Mouse (Mus musculus) heart, postnatal 0 days (tissue): ENCODE measurements around the gene Gramd2. TPM values are rescaled to one million over a fixed set of nuclear protein-coding genes. Genes with fewer than 3 reads are reported as not detected.

ENCODE experiments used
- ATAC-seq: fragments of 200-750 bp; cut with Nextera tagmentation; 2 replicates; pipeline ENCODE4 v1.8.0; 2017; ENCODE audit warnings: low read depth, moderate number of reproducible peaks, moderate library complexity; ENCODE audit not compliant: insufficient read depth
- DNase-seq: peaks from one replicate; pipeline ENCODE4 v3.0.0-alpha.2; 2016; ENCODE audit warnings: low spot score
- H3K27ac ChIP-seq: fragments of 300-500 bp; sonication (generic); 2 replicates; pipeline ENCODE4 v1.5.1; 2014; ENCODE audit warnings: low read depth, mild to moderate bottlenecking
- H3K27me3 ChIP-seq: fragments of 300-500 bp; sonication (generic); 2 replicates; pipeline ENCODE4 v1.6.1; 2014; ENCODE audit warnings: low read length, mixed read lengths; ENCODE audit not compliant: control insufficient read depth, insufficient read depth
- H3K36me3 ChIP-seq: fragments of 300-500 bp; sonication (generic); replicated peaks from 2 replicates; pipeline ENCODE4 v1.6.1; 2014; ENCODE audit warnings: low read length, mixed read lengths; ENCODE audit not compliant: control insufficient read depth, insufficient read depth
- H3K4me1 ChIP-seq: fragments of 300-500 bp; sonication (generic); 2 replicates; pipeline ENCODE4 v1.6.1; 2014; ENCODE audit warnings: antibody characterized with exemption; ENCODE audit not compliant: control insufficient read depth, insufficient read depth
- H3K4me2 ChIP-seq: fragments of 300-500 bp; sonication (generic); 2 replicates; pipeline ENCODE4 v1.6.1; 2014; ENCODE audit warnings: low read depth, mild to moderate bottlenecking, low read length, moderate library complexity
- H3K4me3 ChIP-seq: fragments of 300-500 bp; sonication (generic); 2 replicates; pipeline ENCODE4 v1.5.1; 2014; ENCODE audit warnings: low read depth, low read length
- H3K9ac ChIP-seq: fragments of 300-500 bp; sonication (generic); replicated peaks from 2 replicates; pipeline ENCODE4 v1.6.1; 2014; ENCODE audit warnings: low read depth, low read length, mixed read lengths
- H3K9me3 ChIP-seq: fragments of 300-500 bp; sonication (generic); replicated peaks from 2 replicates; pipeline ENCODE4 v1.6.1; 2016; ENCODE audit warnings: low read length; ENCODE audit not compliant: control insufficient read depth
- CTCF ChIP-seq: IDR thresholded peaks from 2 replicates; pipeline ENCODE4 v1.5.1; 2016; ENCODE audit warnings: antibody characterized with exemption, control low read depth, low read depth
- EP300 ChIP-seq: IDR thresholded peaks from 2 replicates; pipeline ENCODE4 v1.6.1; 2016; ENCODE audit warnings: antibody characterized with exemption, low read depth
- WGBS: fragments of 180-500 bp; shearing (Covaris S2); extraction: QIAGEN DNeasy Blood & Tissue Kit; methylation state at CpG from one replicate; pipeline ENCODE4 v1.1.7; 2014; 5-methylcytosine and 5-hydroxymethylcytosine counted together
- polyA plus RNA-seq: library from polyadenylated mRNA; unstranded; fragments of >200 nt; fragmentation: Nextera tagmentation; extraction: Ambion mirVana; gene quantifications from 2 replicates; pipeline ENCODE4 v1.2.1, GENCODE M21; 2015
- total RNA-seq: library from RNA; depleted of rRNA; stranded (reverse); fragments of >200 nt; gene quantifications from 2 replicates; pipeline ENCODE4 v1.2.3, GENCODE M21; 2014; ENCODE audit warnings: low replicate concordance

The Gramd2 gene
- total and polyA plus RNA-seq, 2 experiments from 2014 or later = 0.16 TPM; not detected in 1

DNA sequence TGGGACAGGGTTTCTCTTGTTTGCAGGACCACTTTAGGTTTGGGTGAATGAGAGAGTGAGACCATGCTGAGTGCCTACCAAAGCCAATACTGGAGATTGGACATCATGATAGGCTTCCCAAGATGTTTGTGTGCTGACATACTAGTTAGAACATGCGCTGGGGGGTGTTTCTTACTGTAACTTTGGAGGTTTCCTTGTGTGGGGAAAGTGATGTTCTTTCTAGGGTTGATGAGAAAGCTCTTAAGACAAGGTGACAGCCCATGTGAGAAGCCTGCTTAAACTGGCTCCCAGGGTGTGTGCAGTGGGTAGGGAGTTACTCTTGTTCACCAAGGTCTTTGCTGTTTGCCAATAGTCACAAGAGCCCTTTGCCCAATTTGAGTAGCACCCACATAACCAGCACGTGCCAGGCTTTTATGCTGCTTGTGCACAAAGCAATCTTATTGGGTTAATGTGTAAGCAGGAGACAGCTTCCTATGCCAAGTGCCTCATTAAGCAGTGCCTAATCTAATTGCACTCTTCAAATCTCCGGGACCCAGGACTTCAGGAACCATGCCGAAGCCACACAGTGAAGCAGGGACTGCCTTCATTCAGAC, 15.2 kb upstream of the Gramd2 start:
- H3K9ac ChIP-seq = no peak overlapping the region
- peaks cover 56% of the 10 kb centered on the region for H3K4me1 ChIP-seq
- H3K36me3 ChIP-seq = peaks cover 51% of the 10 kb centered on the region
- TF ChIP-seq EP300 (no peak), CTCF (no peak)
- no peaks in the 10 kb centered on the region for H3K9me3 ChIP-seq
- ATAC-seq = no peak
- no peaks in the 10 kb centered on the region for H3K27me3 ChIP-seq
- no peak overlapping the region for H3K4me3 ChIP-seq
- WGBS = 51% methylated on average over 4 of the region's 4 CpGs
- H3K4me2 ChIP-seq = no peak overlapping the region
- H3K27ac ChIP-seq = peak overlapping the region; percentile 98
- no peak for DNase-seq

DNA sequence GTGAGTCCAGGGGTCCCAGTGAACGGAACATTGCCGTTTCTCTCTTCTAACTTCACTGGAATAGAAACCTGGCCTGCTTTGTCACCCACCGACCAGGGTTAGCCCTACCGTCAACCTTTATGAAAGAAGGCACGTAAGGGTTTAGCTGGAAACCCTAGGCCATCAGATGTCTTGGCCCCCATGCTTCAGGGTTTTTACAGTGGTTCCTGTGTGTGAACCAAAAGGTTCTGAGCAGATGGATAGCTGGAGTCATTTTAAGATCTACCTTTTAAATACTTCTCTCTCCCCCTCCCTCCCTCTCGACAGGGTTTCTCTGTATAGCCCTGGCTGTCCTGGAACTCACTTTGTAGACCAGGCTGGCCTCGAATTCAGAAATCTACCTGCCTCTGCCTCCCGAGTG, 13.9 kb upstream of the Gramd2 start:
- Histone ChIP-seq H3K4me1 (peaks cover 44% of the 10 kb centered on the region), H3K27me3 (no peaks in the 10 kb centered on the region), H3K27ac (peak overlapping the region; percentile 71), H3K9ac (no peak overlapping the region), H3K4me3 (no peak overlapping the region), H3K9me3 (no peaks in the 10 kb centered on the region), H3K4me2 (no peak overlapping the region), H3K36me3 (peaks cover 63% of the 10 kb centered on the region)
- no peak for ATAC-seq
- WGBS = 73% methylated on average over 8 of the region's 8 CpGs
- DNase-seq = no peak
- TF ChIP-seq CTCF (no peak), EP300 (no peak)

DNA sequence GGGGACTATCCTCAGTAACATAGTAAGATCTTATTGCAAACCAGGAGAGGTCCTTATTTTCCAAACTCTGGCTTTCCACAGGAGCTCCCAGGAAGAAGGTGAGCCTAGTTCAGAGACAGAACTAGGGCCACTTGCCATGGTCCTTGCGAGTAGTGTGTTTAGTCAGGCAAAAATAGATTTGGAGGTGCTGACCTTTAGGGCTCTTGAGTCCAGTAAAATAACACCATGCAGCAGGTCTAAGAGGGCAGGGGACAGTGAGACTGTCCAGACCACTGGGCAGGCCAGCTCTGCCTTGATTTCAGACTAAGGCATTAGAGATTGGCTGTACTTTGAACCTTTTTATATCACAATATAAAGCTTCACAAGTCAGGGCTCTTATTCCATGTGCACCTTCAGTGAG, 13.1 kb upstream of the Gramd2 start:
- Histone ChIP-seq H3K4me2 (no peak overlapping the region), H3K9ac (no peak overlapping the region), H3K27me3 (no peaks in the 10 kb centered on the region), H3K27ac (peak overlapping the region; percentile 71), H3K36me3 (peaks cover 71% of the 10 kb centered on the region), H3K4me1 (peaks cover 38% of the 10 kb centered on the region), H3K4me3 (no peak overlapping the region), H3K9me3 (no peaks in the 10 kb centered on the region)
- TF ChIP-seq CTCF = no peak
- TF ChIP-seq EP300 = no peak
- DNase-seq (no peak), ATAC-seq (peak; percentile 49)
- 24% methylated on average over 1 of the region's 1 CpGs for WGBS

DNA sequence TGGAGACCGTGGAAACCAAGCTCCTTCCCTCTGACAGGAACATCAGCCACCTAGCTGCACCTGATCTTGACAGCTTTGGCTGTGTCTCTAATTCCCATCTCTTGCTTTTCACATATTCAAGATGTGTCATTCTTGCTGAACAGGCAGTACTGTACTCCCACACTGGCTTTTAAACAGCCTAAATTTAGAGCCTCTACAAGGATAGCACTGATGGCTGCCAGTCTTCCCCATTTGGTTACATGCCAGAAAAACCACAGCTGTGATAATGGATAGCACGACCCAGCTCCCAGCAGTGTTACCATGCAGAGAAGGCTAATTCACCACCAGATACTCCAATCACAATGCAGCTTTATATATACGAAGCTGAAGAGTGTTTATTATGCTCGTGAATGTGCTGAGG, 12.7 kb upstream of the Gramd2 start:
- Histone ChIP-seq H3K36me3 (peaks cover 74% of the 10 kb centered on the region), H3K27me3 (no peaks in the 10 kb centered on the region), H3K4me1 (peaks cover 36% of the 10 kb centered on the region), H3K4me2 (no peak overlapping the region), H3K9me3 (no peaks in the 10 kb centered on the region), H3K9ac (no peak overlapping the region), H3K4me3 (no peak overlapping the region), H3K27ac (peak overlapping the region; percentile 71)
- ATAC-seq (peak; percentile 71), DNase-seq (peak; percentile 61)
- WGBS = 24% methylated on average over 4 of the region's 4 CpGs
- TF ChIP-seq EP300 = peak; percentile 60; the same call in 1 of the 2 replicates
- TF ChIP-seq CTCF = no peak

DNA sequence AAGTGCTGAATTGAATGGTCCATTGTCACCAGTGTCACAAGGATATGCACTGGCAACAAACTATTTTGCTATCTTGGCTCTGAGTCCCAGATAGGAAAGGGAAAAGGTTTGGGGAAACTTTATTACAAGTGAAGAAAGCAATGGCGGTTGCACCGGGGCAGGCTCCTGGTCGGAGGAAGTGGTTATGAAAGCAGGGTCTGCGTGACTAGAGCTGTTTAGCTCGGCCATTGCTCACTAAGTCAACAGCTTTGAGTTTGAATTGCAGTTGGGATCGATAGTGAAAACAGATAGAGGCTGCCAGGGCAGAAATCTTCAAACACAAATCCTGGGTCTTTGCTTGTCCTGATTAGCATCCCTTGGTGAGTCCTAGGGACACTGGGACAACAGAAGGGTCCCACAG, 12.0 kb upstream of the Gramd2 start:
- Histone ChIP-seq H3K4me1 (peaks cover 35% of the 10 kb centered on the region), H3K4me2 (no peak overlapping the region), H3K9me3 (no peaks in the 10 kb centered on the region), H3K9ac (no peak overlapping the region), H3K36me3 (peaks cover 78% of the 10 kb centered on the region), H3K27me3 (no peaks in the 10 kb centered on the region), H3K27ac (peak overlapping the region; percentile 71), H3K4me3 (no peak overlapping the region)
- ATAC-seq (no peak), DNase-seq (no peak)
- WGBS = 68% methylated on average over 6 of the region's 6 CpGs
- TF ChIP-seq CTCF (no peak), EP300 (no peak)

DNA sequence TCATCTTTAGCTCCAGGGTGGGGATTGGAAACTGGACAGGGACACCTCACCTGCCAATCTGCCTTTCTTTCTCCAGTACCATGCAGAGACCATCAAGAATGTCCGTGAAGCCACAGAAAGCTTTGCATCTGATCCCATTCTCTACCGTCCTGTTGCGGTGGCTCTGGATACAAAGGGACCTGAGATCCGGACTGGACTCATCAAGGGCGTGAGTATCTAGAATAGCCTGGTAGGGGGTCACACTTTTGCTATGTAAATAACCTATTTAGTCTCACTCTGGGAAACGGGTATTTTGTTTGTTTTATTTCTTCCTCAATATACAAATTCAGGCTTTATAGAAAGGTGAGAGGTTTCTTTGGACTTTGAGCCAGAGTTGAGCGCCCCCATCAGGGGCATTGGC, 11.5 kb upstream of the Gramd2 start:
- no peak overlapping the region for H3K9ac ChIP-seq
- ATAC-seq = no peak
- no peak for DNase-seq
- 82% methylated on average over 7 of the region's 7 CpGs for WGBS
- no peaks in the 10 kb centered on the region for H3K9me3 ChIP-seq
- peaks cover 84% of the 10 kb centered on the region for H3K36me3 ChIP-seq
- H3K4me1 ChIP-seq = peaks cover 29% of the 10 kb centered on the region
- no peak overlapping the region for H3K27ac ChIP-seq
- H3K4me2 ChIP-seq = no peak overlapping the region
- no peaks in the 10 kb centered on the region for H3K27me3 ChIP-seq
- no peak overlapping the region for H3K4me3 ChIP-seq
- TF ChIP-seq EP300 = no peak
- TF ChIP-seq CTCF = no peak
